Mouse (Mus musculus) MEL (cell line): ENCODE measurements at regions not wholly inside any gene's neighbourhood (a gene's known extent, or its start where the extent isn't known, plus 50 kb on each side); places are given as distances from the start of the nearest gene placed in this dataset.

ENCODE experiments used
- CHD2 ChIP-seq: IDR thresholded peaks from 2 replicates; pipeline ENCODE4 v1.6.1; 2011; ENCODE audit warnings: low read length, improper control_type of control experiment
- CTCF ChIP-seq, 3 experiments: IDR thresholded peaks in 2 of 3; conservative IDR thresholded peaks in 1 of 3; 2 replicates each; pipeline ENCODE4 v1.5.1; 2011 to 2012; ENCODE audit warnings: low read length in 3 of 3, low read depth in 2 of 3, mild to moderate bottlenecking in 2 of 3, improper control_type of control experiment in 1 of 3, inconsistent platforms in 1 of 3, mixed read lengths in 1 of 3, moderate library complexity in 1 of 3; ENCODE audit not compliant: control insufficient read depth in 1 of 3, insufficient read depth in 1 of 3, poor library complexity in 1 of 3, severe bottlenecking in 1 of 3
- E2F4 ChIP-seq: IDR thresholded peaks from 2 replicates; pipeline ENCODE4 v1.6.1; 2011; ENCODE audit warnings: low read depth, low read length, improper control_type of control experiment, borderline replicate concordance
- EP300 ChIP-seq, 2 experiments: IDR thresholded peaks; 2 replicates each; pipeline ENCODE4 v1.6.1; 2011; ENCODE audit warnings: improper control_type of control experiment in 2 of 2, low read length in 2 of 2, low read depth in 1 of 2, mild to moderate bottlenecking in 1 of 2
- MAX ChIP-seq: IDR thresholded peaks from 2 replicates; pipeline ENCODE4 v1.6.1; 2011; ENCODE audit warnings: low read length, improper control_type of control experiment
- MAZ ChIP-seq: IDR thresholded peaks from 2 replicates; pipeline ENCODE4 v1.6.1; 2012; ENCODE audit warnings: low read depth, mild to moderate bottlenecking, inconsistent platforms, low read length, improper control_type of control experiment
- NELFE ChIP-seq: IDR thresholded peaks from 2 replicates; pipeline ENCODE4 v1.6.1; 2011; ENCODE audit warnings: low read depth, low read length, improper control_type of control experiment
- NRF1 ChIP-seq: IDR thresholded peaks from 2 replicates; pipeline ENCODE4 v1.6.1; 2014; ENCODE audit warnings: low read depth, mild to moderate bottlenecking, inconsistent platforms, low read length, improper control_type of control experiment, moderate library complexity; ENCODE audit not compliant: poor library complexity, insufficient read depth, severe bottlenecking
- POLR2A ChIP-seq, 2 experiments: IDR thresholded peaks; 2 replicates each; pipeline ENCODE4 v1.6.1; 2011 to 2012; ENCODE audit warnings: low read length in 2 of 2, mild to moderate bottlenecking in 2 of 2, control low read depth in 1 of 2, improper control_type of control experiment in 1 of 2, low read depth in 1 of 2, moderate library complexity in 1 of 2; ENCODE audit not compliant: control insufficient read depth in 1 of 2, insufficient read depth in 1 of 2, poor library complexity in 1 of 2
- POLR2AphosphoS5 ChIP-seq: IDR thresholded peaks from 2 replicates; pipeline ENCODE4 v1.6.1; 2012; ENCODE audit warnings: low read depth, borderline replicate concordance, mild to moderate bottlenecking, inconsistent platforms, low read length, moderate library complexity, mixed read lengths
- TAL1 ChIP-seq: IDR thresholded peaks from 2 replicates; pipeline ENCODE4 v1.6.1; 2012; ENCODE audit warnings: mild to moderate bottlenecking, inconsistent platforms, low read length, moderate library complexity, mixed read lengths
- TCF12 ChIP-seq: IDR thresholded peaks from 2 replicates; pipeline ENCODE4 v1.6.1; 2014; ENCODE audit warnings: low read depth, mild to moderate bottlenecking, inconsistent platforms, low read length, improper control_type of control experiment, moderate library complexity
- USF1 ChIP-seq: IDR thresholded peaks from 2 replicates; pipeline ENCODE4 v1.6.1; 2014; ENCODE audit warnings: low read depth, mild to moderate bottlenecking, inconsistent platforms, low read length, improper control_type of control experiment, moderate library complexity

DNA sequence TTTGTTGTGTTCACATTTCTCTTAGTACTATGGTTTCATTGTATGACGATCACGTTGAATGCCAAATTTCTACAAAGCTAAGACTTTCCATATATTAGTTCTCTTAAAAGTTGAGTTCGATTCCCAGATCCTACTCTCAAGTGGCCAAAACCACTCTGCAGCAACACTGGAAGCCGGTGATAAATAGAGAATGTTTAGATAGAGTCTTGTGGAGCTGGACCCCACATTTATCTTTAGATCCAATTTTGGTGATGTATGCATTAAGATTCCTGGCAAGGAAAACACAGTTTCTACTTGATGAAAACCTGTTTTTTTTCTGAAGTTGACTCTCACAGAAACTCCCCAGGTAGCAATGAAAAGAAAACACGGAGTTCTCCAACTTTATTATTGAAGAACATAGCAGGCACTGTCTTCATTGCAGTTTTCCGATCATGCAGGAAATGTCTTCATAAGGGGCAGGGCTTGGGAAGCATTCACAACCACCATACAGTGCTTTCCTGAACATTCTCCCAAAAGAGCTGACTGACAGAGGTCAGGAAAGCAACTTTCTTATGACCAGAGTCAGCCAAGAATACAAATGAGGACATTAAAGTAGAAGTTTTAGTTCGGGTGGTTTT lies 310.7 kb downstream of the Cd109 start:
- TF ChIP-seq CTCF (IDR thresholded peaks at IDR 0.05 in 2 of 3, conservative IDR thresholded peaks at IDR 0.05 in 1 of 3; ENCODE audit: control insufficient read depth in 1 of 3, insufficient read depth in 1 of 3, low read depth in 2 of 3, low read length in 3 of 3, poor library complexity in 1 of 3, severe bottlenecking in 1 of 3) (no peak), E2F4 (no peak), CHD2 (no peak), TAL1 (no peak), POLR2A (IDR thresholded peaks at IDR 0.05; ENCODE audit: control insufficient read depth in 1 of 2, insufficient read depth in 1 of 2, low read depth in 1 of 2, low read length in 2 of 2, poor library complexity in 1 of 2) (no peak), NELFE (no peak), NRF1 (no peak), EP300 (IDR thresholded peaks at IDR 0.05; ENCODE audit: low read depth in 1 of 2, low read length in 2 of 2) (no peak), POLR2AphosphoS5 (no peak), MAX (no peak), MAZ (no peak), TCF12 (no peak), USF1 (no peak)
